Mouse (Mus musculus) embryonic facial prominence, embryonic 14.5 days (tissue): Measurements from ENCODE around the gene Gm45261. TPM values are rescaled to one million over a fixed set of nuclear protein-coding genes. Genes with fewer than 3 reads are reported as not detected.

ENCODE experiments used
- ATAC-seq: fragments of 200-750 bp; cut with Nextera tagmentation; 2 replicates; pipeline ENCODE4 v1.8.0; 2017; ENCODE audit warnings: low read depth, moderate number of reproducible peaks, moderate TSS enrichment
- DNase-seq: peaks from one replicate; pipeline ENCODE4 v3.0.0-alpha.2; 2015; ENCODE audit warnings: low spot score
- H3K27ac ChIP-seq: fragments of 300-500 bp; sonication (generic); replicated peaks from 2 replicates; pipeline ENCODE4 v1.5.1; 2014; ENCODE audit warnings: low read depth, mild to moderate bottlenecking, low read length, moderate library complexity
- H3K27me3 ChIP-seq: fragments of 300-500 bp; sonication (generic); replicated peaks from 2 replicates; pipeline ENCODE4 v1.6.1; 2014; ENCODE audit warnings: low read length; ENCODE audit not compliant: control insufficient read depth, insufficient read depth
- H3K36me3 ChIP-seq: fragments of 300-500 bp; sonication (generic); 2 replicates; pipeline ENCODE4 v1.6.1; 2014; ENCODE audit warnings: low read length, mixed read lengths; ENCODE audit not compliant: control insufficient read depth, insufficient read depth
- H3K4me1 ChIP-seq: fragments of 300-500 bp; sonication (generic); 2 replicates; pipeline ENCODE4 v1.6.1; 2014; ENCODE audit warnings: antibody characterized with exemption, low read length; ENCODE audit not compliant: control insufficient read depth, insufficient read depth
- H3K4me2 ChIP-seq: fragments of 300-500 bp; sonication (generic); 2 replicates; pipeline ENCODE4 v1.6.1; 2014; ENCODE audit warnings: low read depth, mild to moderate bottlenecking, low read length, moderate library complexity, mixed read lengths
- H3K4me3 ChIP-seq: fragments of 300-500 bp; sonication (generic); 2 replicates; pipeline ENCODE4 v1.5.1; 2014; ENCODE audit warnings: low read depth, mild to moderate bottlenecking, low read length
- H3K9ac ChIP-seq: fragments of 300-500 bp; sonication (generic); 2 replicates; pipeline ENCODE4 v1.6.1; 2014; ENCODE audit warnings: low read depth, mild to moderate bottlenecking, low read length, moderate library complexity, mixed read lengths
- H3K9me3 ChIP-seq: fragments of 300-500 bp; sonication (generic); 2 replicates; pipeline ENCODE4 v1.6.1; 2016; ENCODE audit warnings: low read length; ENCODE audit not compliant: control insufficient read depth
- WGBS: fragments of 180-500 bp; shearing (Covaris S2); extraction: QIAGEN DNeasy Blood & Tissue Kit; methylation state at CpG from one replicate; pipeline ENCODE4 v1.1.7; 2014; 5-methylcytosine and 5-hydroxymethylcytosine counted together
- polyA plus RNA-seq: library from polyadenylated mRNA; unstranded; fragments of >200 nt; fragmentation: Nextera tagmentation; extraction: Ambion mirVana; gene quantifications from 2 replicates; pipeline ENCODE4 v1.2.1, GENCODE M21; 2014

The Gm45261 gene
- polyA plus RNA-seq, 1 experiment from 2014 or later = not detected

- no peak overlapping the region for H3K4me2 ChIP-seq
- H3K9me3 ChIP-seq = no peaks in the 10 kb centered on the region
- ATAC-seq = no peak
- no peak overlapping the region for H3K9ac ChIP-seq
- H3K36me3 ChIP-seq = no peaks in the 10 kb centered on the region
- WGBS = 86% methylated on average over 1 of the region's 1 CpGs
- no peaks in the 10 kb centered on the region for H3K27me3 ChIP-seq
- no peak overlapping the region for H3K4me3 ChIP-seq
- DNase-seq = no peak
- H3K27ac ChIP-seq = no peak overlapping the region
- H3K4me1 ChIP-seq = no peaks in the 10 kb centered on the region
These were observed 1.3 kb downstream of the Gm45261 start for GRCm38 (mm10) chr1:80459923-80460322.

GRCm38 (mm10) chr1:80459477-80459876, 1.8 kb downstream of the Gm45261 start:
- no peak for DNase-seq
- H3K36me3 ChIP-seq = no peaks in the 10 kb centered on the region
- H3K27me3 ChIP-seq = no peaks in the 10 kb centered on the region
- no peak overlapping the region for H3K4me3 ChIP-seq
- no peak overlapping the region for H3K9ac ChIP-seq
- no peak overlapping the region for H3K27ac ChIP-seq
- H3K4me1 ChIP-seq = no peaks in the 10 kb centered on the region
- H3K4me2 ChIP-seq = no peak overlapping the region
- no peak for ATAC-seq
- H3K9me3 ChIP-seq = no peaks in the 10 kb centered on the region

- Histone ChIP-seq H3K4me3 (no peak overlapping the region), H3K4me2 (no peak overlapping the region), H3K9me3 (no peaks in the 10 kb centered on the region), H3K27me3 (no peaks in the 10 kb centered on the region), H3K4me1 (no peaks in the 10 kb centered on the region), H3K27ac (no peak overlapping the region), H3K9ac (no peak overlapping the region), H3K36me3 (no peaks in the 10 kb centered on the region)
- ATAC-seq (no peak), DNase-seq (no peak)
- 72% methylated on average over 2 of the region's 2 CpGs for WGBS
These were observed 7.3 kb downstream of the Gm45261 start for GRCm38 (mm10) chr1:80453971-80454370.

GRCm38 (mm10) chr1:80451914-80452549, 9.2 kb downstream of the Gm45261 start:
- no peak for DNase-seq
- no peaks in the 10 kb centered on the region for H3K4me1 ChIP-seq
- H3K4me3 ChIP-seq = no peak overlapping the region
- WGBS = 85% methylated on average over 1 of the region's 1 CpGs
- H3K4me2 ChIP-seq = no peak overlapping the region
- no peaks in the 10 kb centered on the region for H3K27me3 ChIP-seq
- H3K36me3 ChIP-seq = no peaks in the 10 kb centered on the region
- H3K27ac ChIP-seq = no peak overlapping the region
- H3K9ac ChIP-seq = no peak overlapping the region
- no peaks in the 10 kb centered on the region for H3K9me3 ChIP-seq
- ATAC-seq = no peak

- no peak overlapping the region for H3K9ac ChIP-seq
- no peaks in the 10 kb centered on the region for H3K27me3 ChIP-seq
- H3K9me3 ChIP-seq = no peaks in the 10 kb centered on the region
- no peak overlapping the region for H3K4me2 ChIP-seq
- DNase-seq (no peak), ATAC-seq (no peak)
- no peak overlapping the region for H3K4me3 ChIP-seq
- WGBS = 59% methylated on average over 1 of the region's 1 CpGs
- H3K36me3 ChIP-seq = no peaks in the 10 kb centered on the region
- H3K27ac ChIP-seq = no peak overlapping the region
- H3K4me1 ChIP-seq = no peaks in the 10 kb centered on the region
These were observed 13.7 kb downstream of the Gm45261 start for GRCm38 (mm10) chr1:80447554-80447953.

- Histone ChIP-seq H3K4me1 (no peaks in the 10 kb centered on the region), H3K36me3 (no peaks in the 10 kb centered on the region), H3K4me2 (no peak overlapping the region), H3K4me3 (no peak overlapping the region), H3K27me3 (no peaks in the 10 kb centered on the region), H3K9me3 (no peaks in the 10 kb centered on the region), H3K27ac (no peak overlapping the region), H3K9ac (no peak overlapping the region)
- ATAC-seq (no peak), DNase-seq (no peak)
- 52% methylated on average over 2 of the region's 2 CpGs for WGBS
These were observed 20.3 kb downstream of the Gm45261 start for GRCm38 (mm10) chr1:80440911-80441310.

- Histone ChIP-seq H3K27ac (no peak overlapping the region), H3K4me2 (no peak overlapping the region), H3K4me3 (no peak overlapping the region), H3K9ac (no peak overlapping the region), H3K36me3 (no peaks in the 10 kb centered on the region), H3K27me3 (no peaks in the 10 kb centered on the region), H3K4me1 (no peaks in the 10 kb centered on the region), H3K9me3 (no peaks in the 10 kb centered on the region)
- no peak for DNase-seq
- 75% methylated on average over 2 of the region's 2 CpGs for WGBS
- ATAC-seq = no peak
These were observed 22.7 kb downstream of the Gm45261 start for GRCm38 (mm10) chr1:80438506-80438905.

- Histone ChIP-seq H3K4me2 (no peak overlapping the region), H3K9me3 (peaks cover 8% of the 10 kb centered on the region; the same call in 1 of the 2 replicates), H3K4me3 (no peak overlapping the region), H3K36me3 (no peaks in the 10 kb centered on the region), H3K4me1 (no peaks in the 10 kb centered on the region), H3K9ac (no peak overlapping the region), H3K27ac (no peak overlapping the region), H3K27me3 (no peaks in the 10 kb centered on the region)
- WGBS = 59% methylated on average over 1 of the region's 1 CpGs
- ATAC-seq (no peak), DNase-seq (no peak)
These were observed 33.3 kb downstream of the Gm45261 start for GRCm38 (mm10) chr1:80427946-80428345.

GRCm38 (mm10) chr1:80427425-80427824, 33.8 kb downstream of the Gm45261 start:
- no peaks in the 10 kb centered on the region for H3K36me3 ChIP-seq
- WGBS = 30% methylated on average over 1 of the region's 1 CpGs
- H3K4me2 ChIP-seq = no peak overlapping the region
- ATAC-seq = peak; percentile 96
- H3K4me3 ChIP-seq = no peak overlapping the region
- DNase-seq = peak; percentile 87
- no peaks in the 10 kb centered on the region for H3K27me3 ChIP-seq
- H3K4me1 ChIP-seq = no peaks in the 10 kb centered on the region
- no peak overlapping the region for H3K27ac ChIP-seq
- H3K9me3 ChIP-seq = peaks cover 8% of the 10 kb centered on the region; the same call in 1 of the 2 replicates
- H3K9ac ChIP-seq = no peak overlapping the region
